Mouse (Mus musculus) kidney, adult 2 months (tissue): Measurements from ENCODE around the gene Prdm13. TPM values are rescaled to one million over a fixed set of nuclear protein-coding genes. Genes with fewer than 3 reads are reported as not detected.

Experiments used
- DNase-seq: peaks from one replicate; pipeline ENCODE4 v3.0.0; 2021
- H3K27ac ChIP-seq: fragments of 200-500 bp; 2 replicates; pipeline ENCODE4 v1.5.1; 2012; ENCODE audit warnings: low read depth, low read length, control low read depth, inconsistent platforms; ENCODE audit not compliant: insufficient read depth
- H3K27me3 ChIP-seq: fragments of 200-500 bp; replicated peaks from 2 replicates; pipeline ENCODE4 v1.6.1; 2012; ENCODE audit warnings: mild to moderate bottlenecking, moderate library complexity, low read length, inconsistent platforms; ENCODE audit not compliant: control insufficient read depth, insufficient read depth
- H3K36me3 ChIP-seq: fragments of 200-500 bp; 2 replicates; pipeline ENCODE4 v1.6.1; 2012; ENCODE audit warnings: mild to moderate bottlenecking, moderate library complexity, low read length, inconsistent platforms; ENCODE audit not compliant: control insufficient read depth, insufficient read depth
- H3K4me1 ChIP-seq: fragments of 200-500 bp; 2 replicates; pipeline ENCODE4 v1.6.1; 2011; ENCODE audit warnings: low read length; ENCODE audit not compliant: control insufficient read depth, insufficient read depth
- H3K4me3 ChIP-seq: fragments of 200-500 bp; 2 replicates; pipeline ENCODE4 v1.5.1; 2011; ENCODE audit warnings: mild to moderate bottlenecking, low read depth, low read length, control low read depth; ENCODE audit not compliant: insufficient read depth
- CTCF ChIP-seq: fragments of 200-500 bp; conservative IDR thresholded peaks from 2 replicates; pipeline ENCODE4 v1.5.1; 2011; ENCODE audit warnings: low read depth, mild to moderate bottlenecking, control low read depth, low read length, moderate library complexity, mixed read lengths; ENCODE audit not compliant: insufficient read depth, insufficient read length
- POLR2A ChIP-seq: fragments of 200-500 bp; IDR thresholded peaks from one replicate; pipeline ENCODE4 v1.6.1; 2011; ENCODE audit warnings: low read depth, low read length, control low read depth
- WGBS: fragments of 180-500 bp; shearing (Covaris S2); methylation state at CpG from one replicate; pipeline ENCODE4 v1.1.7; 2018; 5-methylcytosine and 5-hydroxymethylcytosine counted together
- polyA plus RNA-seq: library from polyadenylated mRNA; depleted of rRNA; stranded (reverse); fragments of >200 nt; gene quantifications from 2 replicates; pipeline ENCODE4 v1.2.3, GENCODE M21; 2012; rRNA removed

The Prdm13 gene
- polyA plus RNA-seq, 1 experiment = not detected

DNA sequence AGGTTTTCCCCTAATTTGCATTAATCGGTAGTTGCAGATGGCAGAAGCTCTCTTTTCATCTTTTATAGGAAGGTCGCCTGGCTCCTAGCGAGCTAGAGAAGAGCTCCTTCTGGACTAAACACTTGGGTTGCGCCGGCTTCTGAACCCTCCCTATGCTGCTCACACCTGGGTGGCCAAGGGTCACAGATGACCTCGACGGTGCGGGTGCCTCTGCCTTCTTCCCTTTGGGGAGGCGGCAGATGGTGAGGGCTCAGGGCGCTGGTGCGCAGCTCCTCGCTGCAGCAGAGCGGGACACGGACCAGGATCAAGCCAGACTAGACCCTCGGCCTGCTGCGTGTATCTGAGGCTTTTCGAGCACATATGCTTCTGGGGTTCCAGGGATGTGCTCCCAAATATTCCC, 11.7 kb downstream of the Prdm13 start:
- TF ChIP-seq POLR2A (no peak), CTCF (no peak)
- H3K4me3 ChIP-seq = no peak overlapping the region
- H3K36me3 ChIP-seq = no peaks in the 10 kb centered on the region
- DNase-seq = no peak
- 1% methylated on average over 17 of the region's 17 CpGs for WGBS
- peaks cover 7% of the 10 kb centered on the region for H3K27me3 ChIP-seq
- H3K4me1 ChIP-seq = no peaks in the 10 kb centered on the region
- H3K27ac ChIP-seq = no peak overlapping the region

DNA sequence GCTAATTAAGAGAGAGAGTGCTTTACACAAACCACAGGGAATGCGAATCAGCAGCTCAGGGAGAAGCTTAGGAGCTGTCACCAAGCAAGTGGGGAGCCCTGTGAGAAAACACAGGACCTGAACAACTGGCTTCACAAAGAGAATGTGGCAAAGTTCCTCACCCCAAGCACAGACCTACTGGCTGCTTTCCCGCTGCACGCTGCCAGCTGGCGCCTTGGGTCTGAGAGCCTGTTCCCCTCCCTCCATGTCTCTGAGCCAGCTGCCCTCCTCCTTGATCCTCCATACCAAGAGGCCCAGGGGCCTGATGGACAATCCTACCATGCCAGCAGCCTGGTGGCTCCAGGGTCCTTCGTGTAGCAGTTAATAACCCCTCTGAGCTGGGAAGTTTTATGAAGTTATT, 19.8 kb downstream of the Prdm13 start:
- DNase-seq = no peak
- WGBS = 15% methylated on average over 5 of the region's 5 CpGs

DNA sequence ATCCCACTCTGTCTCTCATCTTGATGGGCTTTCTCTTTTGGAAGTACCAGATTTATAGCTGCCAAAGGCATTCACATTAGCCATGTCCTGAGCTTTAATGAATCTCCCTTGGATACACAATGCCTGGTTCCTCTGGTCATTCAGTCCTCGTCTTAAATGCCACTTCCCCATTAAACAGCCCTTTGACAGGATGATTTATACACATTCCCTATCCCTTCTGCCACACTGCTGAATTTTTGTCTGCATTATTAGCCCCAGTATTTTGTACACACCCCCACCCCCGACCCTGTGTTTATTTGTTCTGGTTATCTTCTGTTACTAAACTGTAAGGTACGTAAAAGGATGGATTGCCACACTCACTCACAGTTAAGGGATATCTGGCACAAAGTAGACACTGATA, 27.6 kb downstream of the Prdm13 start:
- no peak for DNase-seq
- no peaks in the 10 kb centered on the region for H3K4me1 ChIP-seq
- 56% methylated on average over 3 of the region's 3 CpGs for WGBS
- H3K27ac ChIP-seq = no peak overlapping the region
- no peak overlapping the region for H3K4me3 ChIP-seq
- H3K27me3 ChIP-seq = no peaks in the 10 kb centered on the region
- H3K36me3 ChIP-seq = no peaks in the 10 kb centered on the region
- TF ChIP-seq CTCF (no peak), POLR2A (no peak)

More for the DNA sequence above, 19.8 kb downstream of the Prdm13 start:
- no peak overlapping the region for H3K4me3 ChIP-seq
- no peaks in the 10 kb centered on the region for H3K36me3 ChIP-seq
- no peaks in the 10 kb centered on the region for H3K4me1 ChIP-seq
- no peak overlapping the region for H3K27ac ChIP-seq
- TF ChIP-seq CTCF (no peak), POLR2A (no peak)
- no peaks in the 10 kb centered on the region for H3K27me3 ChIP-seq

DNA sequence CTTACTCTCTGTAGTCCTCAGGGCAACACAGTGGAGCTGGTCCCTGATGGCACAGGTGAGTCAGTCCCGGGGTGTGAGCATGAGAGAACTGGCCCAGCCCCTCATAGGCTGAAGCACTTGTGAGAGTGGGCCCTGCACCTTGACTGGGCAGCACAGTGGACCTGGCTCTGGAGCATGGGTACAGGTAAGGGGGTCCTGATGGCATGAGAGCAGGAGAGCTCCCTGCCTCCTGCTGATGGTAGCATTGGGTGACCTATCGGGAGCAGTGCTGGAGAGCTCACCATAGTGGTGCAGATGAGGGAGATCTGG, 56.5 kb downstream of the Prdm13 start:
- WGBS = 85% methylated on average over 2 of the region's 2 CpGs
- Histone ChIP-seq H3K27ac (no peak overlapping the region), H3K4me3 (no peak overlapping the region), H3K27me3 (no peaks in the 10 kb centered on the region), H3K36me3 (no peaks in the 10 kb centered on the region), H3K4me1 (no peaks in the 10 kb centered on the region)
- no peak for TF ChIP-seq CTCF
- no peak for TF ChIP-seq POLR2A
- DNase-seq = no peak

DNA sequence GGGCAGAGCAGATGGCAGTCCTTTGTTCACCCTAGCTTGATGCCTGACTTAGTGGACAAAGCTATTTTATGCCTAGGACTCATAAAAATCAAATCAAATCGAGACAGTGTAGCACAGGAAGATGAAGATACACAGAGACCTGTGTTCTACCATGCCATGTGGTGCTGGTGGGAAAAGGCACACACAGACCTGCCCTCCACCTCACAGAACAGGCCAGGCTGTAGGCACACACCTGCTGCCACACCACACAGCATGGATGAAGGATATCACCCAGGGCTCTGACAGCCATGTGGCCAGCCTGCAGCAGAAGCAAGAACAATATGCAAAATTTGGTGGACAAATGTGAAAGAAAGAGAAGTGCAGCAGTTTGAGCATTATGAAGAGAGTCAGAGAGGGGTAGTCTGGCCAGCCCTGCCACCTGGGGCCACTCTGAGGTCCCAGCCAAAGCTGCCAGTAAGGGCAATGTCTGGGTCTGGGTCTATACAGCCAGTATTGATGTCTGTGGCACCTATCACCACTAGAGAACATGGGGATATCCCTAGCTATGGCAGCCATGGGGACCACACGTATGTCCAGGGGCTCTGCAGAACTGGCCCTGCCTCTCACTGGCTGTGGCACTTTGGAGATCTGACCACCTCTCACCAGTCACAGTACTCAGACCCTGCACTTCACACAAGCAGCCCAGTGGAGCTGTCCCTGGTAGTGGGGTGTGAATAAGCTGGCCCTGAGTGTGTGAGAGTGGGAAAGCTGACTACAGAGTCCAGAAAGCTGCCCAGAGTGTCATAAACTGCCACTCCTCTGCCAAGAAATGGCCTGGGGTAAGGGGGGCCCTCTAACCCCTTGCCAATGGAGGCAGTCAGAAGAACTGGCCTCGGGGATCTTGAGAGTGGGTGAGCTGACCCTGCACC, 57.1 kb downstream of the Prdm13 start:
- no peaks in the 10 kb centered on the region for H3K36me3 ChIP-seq
- H3K4me1 ChIP-seq = no peaks in the 10 kb centered on the region
- no peak overlapping the region for H3K27ac ChIP-seq
- no peaks in the 10 kb centered on the region for H3K27me3 ChIP-seq
- 45% methylated on average over 3 of the region's 3 CpGs for WGBS
- no peak overlapping the region for H3K4me3 ChIP-seq
- no peak for DNase-seq
- no peak for TF ChIP-seq CTCF
- TF ChIP-seq POLR2A = no peak

Other genes with a start within 250 kb of the Prdm13 start
- 6.3 and 8.3 TPM in 2 replicates for gene Ccnc, start 41.7 kb upstream of the Prdm13 start, polyA plus RNA-seq
- gene Usp45, start 81.2 kb upstream of the Prdm13 start, polyA plus RNA-seq = 2.6 and 2.8 TPM in 2 replicates
- gene Tstd3, start 81.2 kb upstream of the Prdm13 start, polyA plus RNA-seq = 3.0 and 3.9 TPM in 2 replicates
- 34.4 and 44.9 TPM in 2 replicates for gene Pnisr, start 161.6 kb upstream of the Prdm13 start, polyA plus RNA-seq
- 4.7 and 5.4 TPM in 2 replicates for gene Coq3, start 193.7 kb upstream of the Prdm13 start, polyA plus RNA-seq
- 0.20 and 0.22 TPM in 2 replicates for gene Faxc, start 245.4 kb upstream of the Prdm13 start, polyA plus RNA-seq